Mouse (Mus musculus) forebrain, postnatal 0 days (tissue): ENCODE results near the gene Dennd4b. TPM values are rescaled to one million over a fixed set of nuclear protein-coding genes. Genes with fewer than 3 reads are reported as not detected.
A peak's percentile ranks its signal among the peaks of the same experiment; 100 is the strongest.
"Not testable (repeated sequence)": the region's sequence is repeated elsewhere in the genome, so short reads cannot be mapped to it uniquely, and the experiment has no call there.

Source experiments
- ATAC-seq: fragments of 200-750 bp; cut with Nextera tagmentation; 2 replicates; pipeline ENCODE4 v1.8.0; 2017; ENCODE audit warnings: mild to moderate bottlenecking, moderate library complexity
- DNase-seq: peaks from one replicate; pipeline ENCODE4 v3.0.0-alpha.2; 2015
- H3K27ac ChIP-seq: fragments of 300-500 bp; sonication (generic); 2 replicates; pipeline ENCODE4 v1.5.1; 2014; ENCODE audit warnings: low read depth, mild to moderate bottlenecking, antibody characterized with exemption, low read length, moderate library complexity, mixed read lengths
- H3K27me3 ChIP-seq: fragments of 300-500 bp; sonication (generic); 2 replicates; pipeline ENCODE4 v1.6.1; 2014; ENCODE audit warnings: mild to moderate bottlenecking, low read length, mixed read lengths; ENCODE audit not compliant: insufficient read depth
- H3K36me3 ChIP-seq: fragments of 300-500 bp; sonication (generic); 2 replicates; pipeline ENCODE4 v1.6.1; 2014; ENCODE audit warnings: mild to moderate bottlenecking, moderate library complexity; ENCODE audit not compliant: insufficient read depth
- H3K4me1 ChIP-seq: fragments of 300-500 bp; sonication (generic); 2 replicates; pipeline ENCODE4 v1.6.1; 2014; ENCODE audit warnings: antibody characterized with exemption; ENCODE audit not compliant: insufficient read depth
- H3K4me2 ChIP-seq: fragments of 300-500 bp; sonication (generic); 2 replicates; pipeline ENCODE4 v1.6.1; 2014; ENCODE audit warnings: low read depth, mild to moderate bottlenecking, moderate library complexity
- H3K4me3 ChIP-seq: fragments of 300-500 bp; sonication (generic); 2 replicates; pipeline ENCODE4 v1.5.1; 2014; ENCODE audit warnings: low read depth, low read length, mixed read lengths
- H3K9ac ChIP-seq: fragments of 300-500 bp; sonication (generic); 2 replicates; pipeline ENCODE4 v1.6.1; 2014; ENCODE audit warnings: mild to moderate bottlenecking
- H3K9me3 ChIP-seq: fragments of 300-500 bp; sonication (generic); 2 replicates; pipeline ENCODE4 v1.6.1; 2016; ENCODE audit warnings: low read length
- CTCF ChIP-seq: sonication (generic); IDR thresholded peaks from 2 replicates; pipeline ENCODE4 v1.5.1; 2016; ENCODE audit warnings: antibody characterized with exemption, control low read depth, low read depth
- WGBS: fragments of 180-500 bp; shearing (Covaris S2); extraction: QIAGEN DNeasy Blood & Tissue Kit; methylation state at CpG from one replicate; pipeline ENCODE4 v1.1.7; 2014; 5-methylcytosine and 5-hydroxymethylcytosine counted together
- polyA plus RNA-seq: library from polyadenylated mRNA; unstranded; fragments of >200 nt; fragmentation: Nextera tagmentation; extraction: Ambion mirVana; gene quantifications from 2 replicates; pipeline ENCODE4 v1.2.1, GENCODE M21; 2015
- total RNA-seq: library from RNA; depleted of rRNA; stranded (reverse); fragments of >200 nt; gene quantifications from 2 replicates; pipeline ENCODE4 v1.2.3, GENCODE M21; 2014

Gene Dennd4b
- total and polyA plus RNA-seq, 2 experiments from 2014 or later: 5.1 to 29.8 TPM

DNA sequence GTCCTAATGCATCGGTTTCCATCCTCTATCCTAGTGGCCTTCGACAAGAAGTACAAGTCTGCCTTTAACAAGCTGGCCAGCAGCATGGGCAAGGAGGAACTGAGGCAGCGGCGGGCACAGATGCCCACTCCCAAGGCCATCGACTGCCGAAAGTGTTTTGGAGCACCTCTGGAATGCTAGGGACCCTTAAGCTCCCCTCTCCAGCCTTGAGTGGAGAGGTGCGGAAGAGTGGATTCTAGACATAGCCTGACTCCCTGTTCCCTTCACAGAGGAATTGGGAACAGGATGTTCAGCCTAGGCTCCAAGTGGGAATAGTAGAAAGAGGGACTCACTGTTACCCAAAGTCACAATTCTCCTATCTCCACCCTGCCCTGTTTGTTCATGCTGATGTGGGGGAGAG, 14.8 kb downstream of the Dennd4b start:
- H3K4me1 ChIP-seq: no peaks in the 10 kb centered on the region
- 97% methylated on average over 7 of the region's 7 CpGs for WGBS
- no peaks in the 10 kb centered on the region for H3K9me3 ChIP-seq
- H3K27ac ChIP-seq: no peak overlapping the region
- H3K9ac ChIP-seq: no peak overlapping the region
- H3K4me2 ChIP-seq: no peak overlapping the region
- no peak for TF ChIP-seq CTCF
- no peak overlapping the region for H3K4me3 ChIP-seq
- ATAC-seq (no peak), DNase-seq (no peak)
- H3K36me3 ChIP-seq: peaks cover 43% of the 10 kb centered on the region
- H3K27me3 ChIP-seq: no peaks in the 10 kb centered on the region

DNA sequence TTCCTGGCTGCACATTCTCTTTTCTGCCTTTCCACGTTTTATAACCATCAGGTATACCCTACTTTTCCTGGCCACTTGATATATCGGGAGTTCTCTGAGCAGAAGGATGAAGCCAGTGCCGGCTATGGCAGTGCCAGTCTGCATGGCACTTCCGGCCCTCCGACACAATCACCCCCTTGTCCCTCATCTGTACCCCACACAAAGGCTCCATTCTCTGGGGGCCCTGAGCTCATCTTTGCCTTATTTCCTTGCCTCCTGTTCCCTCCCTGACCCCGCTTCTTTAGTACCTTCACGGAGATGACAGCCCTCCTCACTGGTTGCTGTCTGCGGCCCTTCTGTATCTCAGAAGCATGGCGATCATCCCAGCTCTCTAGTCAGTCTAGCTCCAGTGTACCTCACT, 15.7 kb downstream of the Dennd4b start:
- H3K4me3 ChIP-seq: no peak overlapping the region
- H3K27me3 ChIP-seq: no peaks in the 10 kb centered on the region
- no peak overlapping the region for H3K27ac ChIP-seq
- no peaks in the 10 kb centered on the region for H3K4me1 ChIP-seq
- no peak for TF ChIP-seq CTCF
- no peaks in the 10 kb centered on the region for H3K9me3 ChIP-seq
- H3K9ac ChIP-seq: no peak overlapping the region
- 90% methylated on average over 9 of the region's 9 CpGs for WGBS
- H3K36me3 ChIP-seq: peaks cover 40% of the 10 kb centered on the region
- no peak overlapping the region for H3K4me2 ChIP-seq
- no peak for DNase-seq
- no peak for ATAC-seq

DNA sequence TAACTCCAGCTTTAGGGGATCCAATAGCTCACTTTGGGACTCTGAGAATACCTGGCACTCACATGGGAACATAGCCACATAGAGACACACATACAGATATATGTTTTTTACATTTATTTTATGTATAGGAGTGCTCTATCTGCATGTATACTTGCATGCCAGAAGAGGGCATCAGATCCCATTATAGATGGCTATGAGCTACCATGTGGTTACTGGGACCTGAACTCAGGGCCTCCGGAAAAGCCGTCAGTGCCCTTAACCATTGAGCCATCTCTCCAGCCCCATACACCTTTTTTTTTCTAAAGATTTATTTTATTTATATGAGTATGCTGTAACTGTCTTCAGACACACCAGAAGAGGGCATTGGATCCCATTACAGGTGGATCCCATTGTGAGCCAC, 19.2 kb downstream of the Dennd4b start:
- 96% methylated on average over 2 of the region's 2 CpGs for WGBS

DNA sequence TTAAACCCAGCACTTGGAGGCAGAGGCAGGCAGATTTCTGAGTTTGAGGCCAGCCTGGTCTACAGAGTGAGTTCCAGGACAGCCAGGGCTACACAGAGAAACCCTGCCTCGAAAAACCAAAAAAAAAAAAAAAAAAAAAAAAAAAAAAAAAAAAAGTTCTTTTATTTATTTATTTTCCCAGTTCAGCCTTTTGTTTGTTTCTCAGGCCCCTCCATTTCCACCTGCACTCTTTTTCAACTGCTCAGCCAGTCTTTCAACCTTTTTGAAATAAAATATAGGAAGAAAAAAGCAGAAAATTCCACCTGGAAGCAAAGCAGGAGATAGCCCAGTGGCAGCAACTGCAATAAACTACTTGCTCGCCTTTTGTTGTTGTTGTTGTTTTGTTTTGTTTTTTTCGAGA, 24.4 kb downstream of the Dennd4b start:
- H3K4me1 ChIP-seq, H3K36me3 ChIP-seq, H3K4me3 ChIP-seq, H3K9me3 ChIP-seq, H3K4me2 ChIP-seq, H3K27ac ChIP-seq, DNase-seq, H3K27me3 ChIP-seq, ATAC-seq, H3K9ac ChIP-seq: not testable (repeated sequence)
- WGBS: 73% methylated on average over 2 of the region's 3 CpGs

More for the DNA sequence above, 19.2 kb downstream of the Dennd4b start:
- no peak overlapping the region for H3K9ac ChIP-seq
- DNase-seq: no peak
- no peak for TF ChIP-seq CTCF
- no peaks in the 10 kb centered on the region for H3K9me3 ChIP-seq
- no peaks in the 10 kb centered on the region for H3K27me3 ChIP-seq
- no peaks in the 10 kb centered on the region for H3K4me1 ChIP-seq
- peaks cover 16% of the 10 kb centered on the region for H3K36me3 ChIP-seq
- no peak for ATAC-seq
- no peak overlapping the region for H3K4me2 ChIP-seq
- H3K27ac ChIP-seq: no peak overlapping the region
- no peak overlapping the region for H3K4me3 ChIP-seq

DNA sequence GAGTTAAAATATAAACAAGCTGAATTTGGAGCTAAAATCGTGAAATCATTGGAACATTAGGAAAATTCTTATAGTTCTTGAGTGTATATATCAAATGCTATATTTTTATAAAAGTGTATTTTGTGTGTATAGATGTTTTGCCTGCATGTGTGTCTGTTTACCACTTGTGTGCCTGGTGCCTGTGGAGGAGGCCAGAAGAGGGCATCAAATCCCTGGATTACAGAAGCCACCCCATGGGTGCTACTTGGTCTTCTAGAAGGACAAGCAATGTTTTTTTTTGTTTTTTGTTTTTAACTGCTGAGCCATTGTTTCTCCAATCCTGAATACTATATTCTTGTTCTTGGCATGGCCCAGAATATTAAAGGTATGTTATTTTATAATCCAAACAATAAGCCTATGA, 25.6 kb downstream of the Dennd4b start:
- peak; percentile 15; the same call in 1 of the 2 replicates for TF ChIP-seq CTCF
- Histone ChIP-seq H3K4me1 (peaks cover 9% of the 10 kb centered on the region; the same call in 1 of the 2 replicates), H3K27me3 (no peaks in the 10 kb centered on the region), H3K9me3 (no peaks in the 10 kb centered on the region), H3K9ac (no peak overlapping the region), H3K4me3 (no peak overlapping the region), H3K36me3 (no peaks in the 10 kb centered on the region), H3K4me2 (no peak overlapping the region), H3K27ac (no peak overlapping the region)
- ATAC-seq (no peak), DNase-seq (no peak)
- WGBS: 89% methylated on average over 1 of the region's 1 CpGs

DNA sequence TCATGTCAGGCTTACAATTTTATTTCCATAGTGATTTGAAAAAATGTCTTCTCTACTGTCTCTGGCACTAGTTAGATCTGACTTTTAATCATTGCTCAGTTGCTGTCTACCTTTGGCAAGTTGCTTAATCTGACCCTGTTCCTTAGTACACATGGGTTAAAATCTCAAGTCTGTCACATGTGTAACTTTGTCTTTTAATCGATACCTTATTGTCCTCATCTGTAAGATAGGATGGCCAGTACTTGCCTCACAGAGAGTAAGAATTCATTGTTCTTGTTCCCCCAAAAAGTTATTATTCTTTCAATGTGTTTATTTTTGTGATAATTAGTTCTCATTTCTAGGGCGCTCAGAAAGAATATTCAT, 27.0 kb downstream of the Dennd4b start:
- Histone ChIP-seq H3K4me2 (peak overlapping the region; percentile 65), H3K36me3 (no peaks in the 10 kb centered on the region), H3K4me3 (peak overlapping the region; percentile 97), H3K27ac (peak overlapping the region; percentile 98), H3K9me3 (no peaks in the 10 kb centered on the region), H3K27me3 (no peaks in the 10 kb centered on the region), H3K9ac (peak overlapping the region; percentile 81), H3K4me1 (peaks cover 11% of the 10 kb centered on the region; the same call in 1 of the 2 replicates)
- TF ChIP-seq CTCF: no peak
- DNase-seq (no peak), ATAC-seq (no peak)
- 36% methylated on average over 2 of the region's 2 CpGs for WGBS

DNA sequence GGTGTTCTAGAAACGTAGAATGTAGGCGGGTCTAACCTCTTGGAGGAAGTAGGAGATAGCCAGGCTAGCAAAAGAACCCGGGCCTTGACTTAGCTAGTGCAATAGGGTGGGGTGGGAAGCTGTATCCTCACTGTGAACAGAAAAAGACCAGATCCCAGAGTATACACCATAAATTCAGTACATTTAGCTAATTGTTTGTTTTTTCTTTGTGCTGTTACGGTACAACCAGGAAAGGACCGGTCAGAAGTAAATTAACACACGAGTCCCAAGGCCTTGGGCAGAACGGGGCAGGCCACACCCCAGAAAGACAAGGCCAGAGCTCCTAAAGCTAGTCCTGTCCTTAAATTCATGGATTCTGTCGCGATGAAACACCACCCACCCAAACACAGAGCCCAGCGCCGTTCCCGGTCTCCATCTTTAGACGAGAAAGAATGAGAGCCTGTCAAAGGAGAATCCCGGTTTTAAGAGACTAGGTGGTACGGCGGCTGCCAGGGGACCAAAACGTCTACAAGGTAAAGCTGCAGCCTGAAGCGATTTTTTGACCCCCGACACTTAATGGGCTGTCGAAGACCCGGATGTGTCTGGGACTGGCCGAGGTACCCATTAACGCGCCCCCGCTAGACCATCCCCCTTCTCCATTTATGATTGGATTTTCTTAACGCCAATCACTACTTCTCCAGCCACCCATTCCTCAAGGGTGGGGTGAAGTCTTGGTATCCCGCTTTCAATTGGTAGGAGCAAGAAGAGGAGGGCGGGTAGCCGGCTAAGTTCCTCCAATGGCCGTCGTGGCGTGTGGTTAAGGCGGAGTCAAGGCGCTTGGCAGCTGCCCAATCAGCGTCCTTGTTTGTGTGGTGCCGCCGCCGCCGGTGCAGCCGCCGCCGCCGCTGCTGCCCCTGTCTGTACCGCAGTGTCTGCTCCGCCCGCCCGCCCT, 27.6 kb downstream of the Dennd4b start, which contains the start of gene Gatad2b:
Gene Gatad2b (plus strand): TSS at position 834 of the 931 bp plus-strand sequence.
- DNase-seq (peak; percentile 100), ATAC-seq (peak; percentile 97)
- peak; percentile 16; the same call in 1 of the 2 replicates for TF ChIP-seq CTCF
- 1% methylated on average over 45 of the region's 47 CpGs for WGBS
- Histone ChIP-seq H3K9me3 (no peaks in the 10 kb centered on the region), H3K36me3 (no peaks in the 10 kb centered on the region), H3K4me3 (peak within 1 kb of the TSS; percentile 97), H3K9ac (peak within 1 kb of the TSS; percentile 93), H3K4me1 (peaks cover 11% of the 10 kb centered on the region; the same call in 1 of the 2 replicates), H3K27ac (peak within 1 kb of the TSS; percentile 98), H3K4me2 (peak within 1 kb of the TSS; percentile 76), H3K27me3 (no peaks in the 10 kb centered on the region)
